Mouse (Mus musculus) heart, embryonic 11.5 days (tissue): ENCODE results near the gene Pwwp2b. TPM values are rescaled to one million over a fixed set of nuclear protein-coding genes. Genes with fewer than 3 reads are reported as not detected.

Experiments used
- ATAC-seq: fragments of 200-750 bp; cut with Nextera tagmentation; replicated peaks from 2 replicates; pipeline ENCODE4 v1.8.0; 2017; ENCODE audit warnings: moderate library complexity; ENCODE audit not compliant: insufficient number of reproducible peaks, low FRiP score, low TSS enrichment
- H3K27ac ChIP-seq: fragments of 300-500 bp; sonication (generic); 2 replicates; pipeline ENCODE4 v1.5.1; 2014; ENCODE audit warnings: mild to moderate bottlenecking, low read depth, low read length
- H3K27me3 ChIP-seq: fragments of 300-500 bp; sonication (generic); 2 replicates; pipeline ENCODE4 v1.6.1; 2014; ENCODE audit warnings: mild to moderate bottlenecking, low read length, mixed read lengths; ENCODE audit not compliant: control insufficient read depth, insufficient read depth
- H3K36me3 ChIP-seq: fragments of 300-500 bp; sonication (generic); 2 replicates; pipeline ENCODE4 v1.6.1; 2014; ENCODE audit warnings: mild to moderate bottlenecking, low read length, moderate library complexity, mixed read lengths; ENCODE audit not compliant: control insufficient read depth, insufficient read depth
- H3K4me1 ChIP-seq: fragments of 300-500 bp; sonication (generic); 2 replicates; pipeline ENCODE4 v1.6.1; 2014; ENCODE audit warnings: low read length; ENCODE audit not compliant: control insufficient read depth, insufficient read depth
- H3K4me2 ChIP-seq: fragments of 300-500 bp; sonication (generic); 2 replicates; pipeline ENCODE4 v1.6.1; 2014; ENCODE audit warnings: mild to moderate bottlenecking, moderate library complexity
- H3K4me3 ChIP-seq: fragments of 300-500 bp; sonication (generic); 2 replicates; pipeline ENCODE4 v1.5.1; 2014; ENCODE audit warnings: low read depth, low read length
- H3K9ac ChIP-seq: fragments of 300-500 bp; sonication (generic); 2 replicates; pipeline ENCODE4 v1.6.1; 2014; ENCODE audit warnings: mild to moderate bottlenecking, low read depth, low read length, moderate library complexity
- H3K9me3 ChIP-seq: fragments of 300-500 bp; sonication (generic); replicated peaks from 2 replicates; pipeline ENCODE4 v1.6.1; 2016; ENCODE audit warnings: low read length; ENCODE audit not compliant: control insufficient read depth
- WGBS: fragments of 180-500 bp; shearing (Covaris S2); extraction: QIAGEN DNeasy Blood & Tissue Kit; methylation state at CpG from one replicate; pipeline ENCODE4 v1.1.7; 2014; ENCODE audit not compliant: insufficient replicate concordance; 5-methylcytosine and 5-hydroxymethylcytosine counted together
- polyA plus RNA-seq: library from polyadenylated mRNA; unstranded; fragments of >200 nt; fragmentation: Nextera tagmentation; extraction: Ambion mirVana; gene quantifications from 2 replicates; pipeline ENCODE4 v1.2.1, GENCODE M21; 2014

The Pwwp2b gene
- polyA plus RNA-seq, 1 experiment from 2014 or later = 8.4 TPM

DNA sequence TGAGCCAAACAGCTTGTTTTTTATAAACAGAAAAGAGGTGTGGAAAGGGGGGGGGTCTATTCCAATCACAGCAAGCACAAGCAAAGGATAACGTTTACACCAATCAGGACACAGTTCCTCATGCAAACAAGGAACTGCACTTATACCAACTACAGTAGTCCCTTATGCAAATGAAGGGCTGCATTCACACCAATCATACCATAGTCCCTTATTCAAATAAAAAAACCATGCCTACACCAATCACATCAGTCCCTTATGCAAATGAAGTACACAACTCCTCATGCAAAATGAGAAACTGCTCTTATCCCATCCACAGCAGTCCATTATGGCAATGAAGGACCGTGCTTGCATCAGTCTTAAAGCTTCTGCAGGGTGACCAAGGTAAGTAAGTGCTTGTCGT lies 66.4 kb downstream of the Pwwp2b start:
- no peak overlapping the region for H3K9ac ChIP-seq
- no peaks in the 10 kb centered on the region for H3K27me3 ChIP-seq
- H3K9me3 ChIP-seq = no peaks in the 10 kb centered on the region
- peaks cover 18% of the 10 kb centered on the region for H3K4me1 ChIP-seq
- no peak overlapping the region for H3K27ac ChIP-seq
- no peak for ATAC-seq
- no peak overlapping the region for H3K4me3 ChIP-seq
- H3K4me2 ChIP-seq = no peak overlapping the region
- 74% methylated on average over 3 of the region's 3 CpGs for WGBS
- H3K36me3 ChIP-seq = no peaks in the 10 kb centered on the region

GRCm38 (mm10) chr7:139319006-139319411 lies 70.7 kb downstream of the Pwwp2b start:
- ATAC-seq = 0 out of 2 replicates have a peak, but pooled peaks have one; percentile 22
- 19% methylated on average over 1 of the region's 1 CpGs for WGBS
- peak overlapping the region; percentile 85 for H3K27ac ChIP-seq

More at GRCm38 (mm10) chr7:139319006-139319411, 70.7 kb downstream of the Pwwp2b start:
- H3K27me3 ChIP-seq = no peaks in the 10 kb centered on the region
- H3K4me2 ChIP-seq = no peak overlapping the region
- H3K4me3 ChIP-seq = no peak overlapping the region
- H3K4me1 ChIP-seq = peaks cover 9% of the 10 kb centered on the region; the same call in 1 of the 2 replicates
- H3K9me3 ChIP-seq = no peaks in the 10 kb centered on the region
- no peaks in the 10 kb centered on the region for H3K36me3 ChIP-seq
- peak overlapping the region; percentile 39; the same call in 1 of the 2 replicates for H3K9ac ChIP-seq

Other genes with a start within 250 kb of the Pwwp2b start
- gene Dpysl4, start 162.5 kb upstream of the Pwwp2b start, polyA plus RNA-seq = 3.9 and 4.4 TPM in 2 replicates
- 4.9 and 6.2 TPM in 2 replicates for gene Lrrc27, start 35.5 kb upstream of the Pwwp2b start, polyA plus RNA-seq
- not detected in 2 replicates for gene Stk32c, start 35.2 kb upstream of the Pwwp2b start, polyA plus RNA-seq
- 69.8 and 74.4 TPM in 2 replicates for gene Inpp5a, start 140.6 kb downstream of the Pwwp2b start, polyA plus RNA-seq